Mouse (Mus musculus) brown adipose tissue, adult 24 weeks (tissue): ENCODE data around the gene Plekha6. TPM values are rescaled to one million over a fixed set of nuclear protein-coding genes. Genes with fewer than 3 reads are reported as not detected.

Source experiments
- H3K27ac ChIP-seq: fragments of 200-500 bp; replicated peaks from 2 replicates; pipeline ENCODE4 v1.5.1; 2012; ENCODE audit warnings: low read depth, mild to moderate bottlenecking, low read length
- H3K4me1 ChIP-seq: fragments of 200-500 bp; 2 replicates; pipeline ENCODE4 v1.6.1; 2012; ENCODE audit warnings: low read length, mixed read lengths; ENCODE audit not compliant: control insufficient read depth, insufficient read depth, insufficient read length
- H3K4me3 ChIP-seq: fragments of 200-500 bp; 2 replicates; pipeline ENCODE4 v1.5.1; 2012; ENCODE audit warnings: low read depth, mild to moderate bottlenecking, low read length, moderate library complexity; ENCODE audit not compliant: insufficient read depth
- polyA plus RNA-seq: library from polyadenylated mRNA; stranded (reverse); fragments of >200 nt; gene quantifications from 2 replicates; pipeline ENCODE4 v1.2.4, GENCODE M21; 2012; ENCODE audit not compliant: missing spikeins, insufficient read depth, insufficient read length

Gene Plekha6
- polyA plus RNA-seq, 1 experiment, result 4.2 TPM

DNA sequence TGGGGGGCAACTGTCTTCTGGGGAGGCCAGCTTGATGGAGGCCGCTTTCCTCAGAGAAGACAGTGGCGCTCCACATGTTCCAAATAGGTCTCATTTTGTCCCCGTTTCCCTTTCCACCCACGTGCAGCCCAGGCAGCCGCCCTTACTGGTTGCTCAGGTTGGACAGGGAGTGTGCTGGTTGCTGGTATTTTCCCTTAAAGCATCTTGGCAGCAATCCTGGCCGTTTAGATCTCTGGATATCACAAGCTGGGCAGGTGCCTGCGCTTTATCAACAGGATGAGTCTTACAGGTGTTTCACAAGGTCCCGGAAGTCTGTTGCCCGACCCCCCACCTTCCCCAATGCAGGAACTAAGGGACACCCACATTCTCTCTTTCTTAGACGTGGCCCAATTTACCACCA lies 2.0 kb upstream of the Plekha6 start:
- Histone ChIP-seq H3K4me3 (no peak overlapping the region), H3K4me1 (no peaks in the 10 kb centered on the region), H3K27ac (no peak overlapping the region)

DNA sequence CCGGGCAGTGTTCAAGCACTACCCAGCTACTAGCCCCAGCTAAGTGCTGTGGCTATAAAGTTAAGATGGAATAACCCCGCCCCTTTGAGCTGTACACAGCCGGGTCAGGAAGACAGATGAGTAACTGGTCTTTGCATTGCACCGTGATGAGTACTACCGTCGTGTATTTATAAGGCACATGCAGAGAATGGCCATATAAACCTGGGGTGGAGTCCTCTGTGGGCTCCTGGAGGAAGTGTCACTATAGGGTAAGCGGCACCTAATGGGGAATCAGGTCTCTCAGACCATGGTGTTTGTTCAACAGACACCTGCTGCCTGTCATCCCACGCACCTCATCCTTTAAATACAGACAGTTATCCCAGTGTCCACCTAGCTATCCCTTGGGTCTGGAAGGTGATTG lies 1.0 kb upstream of the Plekha6 start:
- Histone ChIP-seq H3K27ac (no peak overlapping the region), H3K4me1 (no peaks in the 10 kb centered on the region), H3K4me3 (no peak overlapping the region)

DNA sequence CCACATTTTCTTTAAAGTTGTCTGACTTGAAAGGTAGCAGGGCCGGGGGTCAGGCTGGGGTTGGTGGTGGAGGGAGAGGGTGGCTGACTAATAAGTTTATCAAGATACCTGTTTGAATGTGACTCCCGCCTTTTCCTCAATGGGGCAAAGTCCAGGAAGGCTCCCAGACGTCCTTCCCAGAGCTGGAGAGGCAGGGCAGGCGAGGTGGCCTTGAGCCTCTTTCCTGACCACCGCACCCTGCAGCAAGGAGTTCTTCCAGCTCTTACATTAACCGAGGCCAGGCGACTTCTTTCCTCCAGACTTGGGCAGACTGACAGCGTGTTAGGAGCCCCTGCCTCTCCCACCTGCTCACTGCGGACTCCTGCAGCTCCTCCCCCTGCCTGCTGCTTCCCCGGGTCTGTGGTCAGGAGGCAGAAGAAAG lies 591 bp downstream of the Plekha6 start:
- no peaks in the 10 kb centered on the region for H3K4me1 ChIP-seq
- H3K27ac ChIP-seq, result no peak overlapping the region
- 0 out of 2 replicates have a peak overlapping the region, but pooled peaks have one; percentile 20 for H3K4me3 ChIP-seq

DNA sequence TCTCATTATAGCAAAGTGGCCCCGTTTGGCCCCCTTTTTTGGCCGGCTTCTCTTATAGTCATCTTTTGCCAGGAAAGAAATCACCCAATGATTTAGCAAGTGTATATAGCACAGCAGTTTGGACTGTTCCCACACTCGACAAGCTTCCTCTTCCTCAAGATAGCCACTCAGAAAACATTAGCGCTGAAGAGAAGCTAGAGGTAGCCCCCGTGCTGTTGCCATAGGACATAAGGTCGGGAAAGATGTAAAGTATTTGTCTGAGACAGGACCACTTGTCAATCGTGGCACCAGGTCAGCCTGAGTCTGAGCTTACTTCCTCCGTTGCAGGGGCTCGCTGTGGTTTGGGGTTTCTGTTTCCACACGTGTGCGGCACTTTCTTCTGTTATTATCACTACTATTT lies 1.1 kb downstream of the Plekha6 start:
- Histone ChIP-seq H3K4me3 (no peak overlapping the region), H3K27ac (no peak overlapping the region), H3K4me1 (no peaks in the 10 kb centered on the region)

DNA sequence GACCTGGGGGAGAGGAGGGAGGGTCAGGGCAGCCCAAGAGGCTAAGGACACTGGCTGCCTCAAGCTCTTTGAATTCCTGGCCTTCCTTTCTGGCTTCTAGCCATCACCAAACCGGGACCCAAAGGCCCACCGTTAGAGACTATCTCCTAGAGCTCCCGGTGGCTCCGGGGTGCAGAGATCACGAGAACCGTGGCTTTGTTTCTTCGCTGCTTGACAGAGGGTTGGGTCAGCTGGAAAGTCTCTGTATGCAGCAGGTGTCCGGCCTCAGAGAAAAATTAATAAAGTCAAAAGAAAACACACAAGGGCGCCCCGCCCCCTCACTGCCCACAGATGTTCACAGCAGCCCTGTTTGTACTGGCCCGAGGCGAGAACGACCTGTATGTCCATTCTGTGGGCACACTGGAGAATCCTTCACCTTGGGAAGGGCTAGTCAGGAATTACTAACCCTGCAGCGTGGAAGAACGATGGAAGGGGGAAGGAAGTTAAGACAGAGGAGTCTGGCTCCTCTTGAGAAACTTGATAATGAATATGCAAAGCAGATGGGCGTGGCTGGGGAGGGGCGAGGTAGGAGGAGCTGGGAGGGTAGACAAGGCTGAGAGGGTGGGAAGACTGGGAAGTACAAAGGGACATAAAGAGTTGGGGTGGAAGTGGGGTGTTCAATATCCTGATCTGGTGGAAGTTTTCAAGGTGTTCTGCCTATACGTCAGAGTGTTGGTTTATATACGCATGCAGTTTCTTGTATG lies 4.5 kb downstream of the Plekha6 start:
- Histone ChIP-seq H3K4me1 (no peaks in the 10 kb centered on the region), H3K27ac (no peak overlapping the region), H3K4me3 (no peak overlapping the region)

DNA sequence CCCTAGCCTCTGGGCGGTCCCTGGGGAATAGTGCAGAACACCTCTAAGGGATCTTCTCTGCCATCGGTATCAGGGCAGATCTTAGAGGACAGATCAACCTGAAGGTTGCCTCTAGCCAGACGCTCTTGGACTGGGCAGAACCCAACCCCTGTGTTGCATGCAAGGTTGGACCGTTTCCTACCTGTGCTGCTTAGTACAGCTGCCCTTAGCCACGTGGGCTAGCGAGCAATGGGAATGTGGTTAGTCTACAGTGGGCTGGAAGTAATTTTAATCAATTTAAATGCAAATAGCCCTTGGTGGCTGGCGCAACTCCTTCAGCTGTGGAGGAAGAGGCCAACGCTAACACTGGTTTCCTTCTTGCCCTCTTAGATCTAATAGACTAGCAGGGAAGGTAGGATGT lies 6.2 kb downstream of the Plekha6 start:
- H3K4me3 ChIP-seq, result no peak overlapping the region
- no peaks in the 10 kb centered on the region for H3K4me1 ChIP-seq
- H3K27ac ChIP-seq, result no peak overlapping the region

DNA sequence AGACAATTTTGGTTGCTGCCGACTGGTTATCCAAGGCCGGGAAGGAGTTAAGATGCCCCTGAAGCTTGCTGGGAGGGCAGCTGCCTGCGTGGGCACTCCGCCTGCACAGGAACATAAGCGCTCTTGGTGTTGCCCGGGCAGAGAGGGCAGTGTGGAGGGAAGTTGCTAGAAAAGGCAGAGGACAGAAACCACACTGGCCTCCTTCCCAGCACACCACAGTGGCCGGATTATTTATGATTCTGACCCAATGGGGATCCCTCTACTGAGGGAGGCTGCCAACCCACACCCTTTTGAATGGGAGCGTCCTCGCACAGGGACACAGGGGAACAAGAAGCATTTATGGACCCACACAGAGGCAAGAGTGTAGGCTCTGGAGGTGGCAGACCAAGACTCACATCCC lies 7.3 kb downstream of the Plekha6 start:
- Histone ChIP-seq H3K4me3 (no peak overlapping the region), H3K4me1 (no peaks in the 10 kb centered on the region), H3K27ac (no peak overlapping the region)

DNA sequence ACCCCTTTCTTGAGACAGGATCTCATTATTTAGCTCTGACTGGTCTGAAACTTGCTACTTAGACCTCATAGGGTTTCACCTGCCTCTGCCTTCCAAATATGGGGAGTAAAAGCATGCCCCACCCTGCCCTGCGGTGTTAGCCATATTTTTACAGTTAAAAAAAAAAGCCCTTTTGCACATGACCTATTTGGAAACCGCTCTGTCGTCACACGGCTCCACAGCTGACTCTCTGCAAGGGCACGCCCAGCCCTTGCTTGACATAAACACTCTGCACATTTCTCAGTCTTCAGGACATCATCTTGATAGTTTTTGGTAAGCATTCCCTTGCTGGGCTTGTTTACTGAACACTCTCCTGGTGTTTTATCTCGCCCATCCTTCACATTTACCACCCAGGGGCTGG lies 11.1 kb downstream of the Plekha6 start:
- Histone ChIP-seq H3K4me3 (no peak overlapping the region), H3K27ac (no peak overlapping the region), H3K4me1 (no peaks in the 10 kb centered on the region)

DNA sequence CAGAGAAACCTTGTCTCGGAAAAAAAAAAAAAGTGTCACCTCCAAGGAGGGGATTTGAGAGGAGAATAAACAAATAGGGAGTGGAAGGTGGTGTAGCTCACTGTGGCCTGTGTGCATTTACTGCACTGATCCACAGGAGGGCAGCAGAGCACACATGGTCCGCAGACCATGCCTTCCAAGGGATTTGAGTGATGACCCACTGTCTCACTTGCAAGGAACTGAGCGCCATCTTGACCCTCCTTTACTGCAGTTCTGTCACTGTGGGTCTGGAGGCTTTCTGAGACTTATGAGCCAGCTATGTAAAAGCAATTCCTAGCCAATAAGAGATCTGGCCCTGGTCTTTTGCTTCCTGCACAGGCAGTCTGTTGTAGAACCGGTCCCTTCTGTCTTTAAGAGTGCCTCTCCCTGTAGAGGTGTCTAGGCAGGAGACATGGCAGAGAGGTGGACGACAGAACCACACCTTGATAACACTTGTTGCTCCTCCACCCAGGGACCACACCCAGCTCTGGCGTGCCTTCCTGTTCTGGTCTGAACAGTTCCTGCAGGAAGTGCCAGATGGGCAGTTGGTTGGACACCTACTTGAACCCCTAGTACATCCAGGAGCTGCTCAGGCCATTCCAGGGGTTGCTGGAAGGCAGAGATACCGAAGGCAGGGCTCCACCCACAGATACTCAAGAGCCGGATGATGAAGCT lies 13.6 kb downstream of the Plekha6 start:
- Histone ChIP-seq H3K4me1 (no peaks in the 10 kb centered on the region), H3K27ac (no peak overlapping the region), H3K4me3 (no peak overlapping the region)

DNA sequence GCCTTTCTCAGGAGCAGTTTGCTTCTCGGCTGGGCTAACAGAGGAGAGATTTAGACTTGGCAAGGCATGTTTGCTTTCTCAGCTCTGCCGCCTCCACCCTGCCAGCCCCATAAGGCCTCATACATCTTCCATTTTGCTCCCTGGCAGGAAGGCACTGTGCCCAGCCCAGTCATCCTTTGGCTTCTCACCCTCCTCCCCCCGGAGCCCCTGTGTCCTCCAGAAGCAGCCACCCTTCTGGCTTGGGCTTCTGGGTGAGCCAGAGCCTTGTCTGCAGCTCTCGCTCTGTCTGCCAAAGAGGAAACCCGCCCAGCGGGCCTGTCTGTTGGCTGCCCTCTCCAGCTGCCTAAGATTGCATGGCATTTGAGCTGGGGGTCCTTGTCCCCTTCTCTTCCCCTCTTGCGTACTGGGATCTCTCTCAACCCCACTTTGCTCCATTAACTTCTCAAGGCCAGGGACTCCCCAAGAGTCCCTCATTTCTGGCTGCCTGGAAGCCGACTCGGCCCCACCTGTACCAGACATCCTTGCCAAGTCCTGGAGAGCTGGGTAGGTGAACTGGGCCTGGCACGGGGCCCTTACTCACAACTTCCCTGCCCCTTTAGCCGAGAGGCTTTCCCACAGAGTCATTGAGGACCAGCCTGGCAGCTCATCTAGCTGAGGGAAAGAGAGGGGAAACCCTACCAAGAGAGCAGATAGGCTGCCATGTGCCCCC lies 14.9 kb downstream of the Plekha6 start:
- Histone ChIP-seq H3K4me3 (no peak overlapping the region), H3K4me1 (no peaks in the 10 kb centered on the region), H3K27ac (no peak overlapping the region)

DNA sequence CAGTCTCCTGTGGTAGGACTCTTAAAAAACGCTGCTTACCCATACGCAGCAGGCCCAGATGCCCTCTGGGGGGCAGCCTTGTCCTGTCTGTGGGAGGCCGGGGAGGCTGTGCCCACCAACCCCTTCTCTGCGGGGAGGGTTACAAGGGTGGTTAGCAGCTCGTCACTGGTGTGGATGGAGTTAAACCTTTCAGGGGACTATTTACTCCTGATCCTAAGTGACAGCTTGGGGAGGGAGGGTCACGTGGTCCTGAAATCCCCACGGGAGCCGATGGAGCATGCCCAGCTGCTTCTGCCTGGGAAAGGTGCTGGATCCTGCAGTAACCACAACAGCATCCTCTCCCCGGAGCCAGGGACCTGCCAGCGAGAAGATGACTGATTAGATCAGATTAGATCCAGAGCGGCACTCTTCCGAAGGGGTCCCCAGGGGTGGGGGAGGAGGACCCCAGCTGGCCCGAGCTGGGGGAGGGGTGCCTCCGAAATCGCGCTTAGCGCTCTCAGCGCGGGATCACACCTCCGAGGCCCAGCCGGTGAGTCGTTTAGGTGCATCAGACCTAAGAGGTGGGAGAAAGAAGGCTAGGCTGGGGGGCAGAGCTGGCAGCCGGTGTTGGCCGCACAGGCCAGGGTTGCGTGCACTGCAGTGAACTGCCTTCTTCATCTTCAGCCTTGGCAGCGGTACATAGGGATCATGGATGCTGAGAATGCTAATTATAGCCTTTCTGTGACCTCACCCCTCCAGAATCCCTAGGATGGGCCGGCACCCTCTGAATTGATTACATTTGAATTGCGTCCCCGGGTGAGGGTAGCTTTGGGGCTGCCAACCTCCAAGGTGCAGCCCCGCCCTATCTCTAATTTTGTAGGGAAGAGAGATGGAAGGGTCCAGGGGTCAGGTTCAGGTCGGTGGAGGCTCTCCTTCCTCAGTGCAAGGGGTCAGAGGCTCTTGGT lies 17.3 kb downstream of the Plekha6 start:
- Histone ChIP-seq H3K4me1 (no peaks in the 10 kb centered on the region), H3K4me3 (peak overlapping the region; percentile 22), H3K27ac (no peak overlapping the region)

DNA sequence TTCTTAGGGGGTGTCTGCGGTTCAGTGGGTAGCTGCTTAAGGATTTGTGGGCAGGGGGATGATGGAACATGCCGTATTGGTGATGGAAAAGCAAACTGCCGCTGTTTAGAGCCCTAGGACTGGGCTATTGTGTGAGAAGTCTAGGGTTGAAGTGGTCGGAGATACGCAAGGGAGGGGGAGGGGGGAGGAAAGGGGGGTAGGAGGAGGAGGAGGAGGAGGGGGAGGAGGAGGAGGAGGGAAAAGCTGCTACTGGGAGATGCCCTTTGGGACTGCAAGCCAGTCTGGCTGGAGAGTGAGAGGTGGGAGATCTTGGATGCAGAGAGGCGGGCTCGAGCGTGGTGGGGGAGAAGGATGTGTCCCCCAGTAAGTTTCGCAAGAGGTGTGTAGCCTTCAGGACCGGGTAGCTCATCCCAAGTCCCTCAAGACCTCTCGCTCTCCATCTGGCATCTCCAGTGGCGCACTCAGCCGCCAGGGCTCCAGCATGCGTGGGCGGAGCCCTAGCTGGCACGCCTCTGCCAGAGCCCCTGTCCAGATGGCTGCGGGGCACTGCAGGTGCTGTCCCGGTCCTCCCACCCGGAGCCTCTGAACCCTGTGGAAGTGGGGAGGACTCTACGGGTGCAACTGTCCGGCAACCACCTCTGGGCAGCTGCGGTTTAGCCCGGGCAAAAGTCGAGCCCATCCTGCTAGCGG lies 18.2 kb downstream of the Plekha6 start:
- Histone ChIP-seq H3K4me3 (peak overlapping the region; percentile 27), H3K27ac (no peak overlapping the region), H3K4me1 (no peaks in the 10 kb centered on the region)

DNA sequence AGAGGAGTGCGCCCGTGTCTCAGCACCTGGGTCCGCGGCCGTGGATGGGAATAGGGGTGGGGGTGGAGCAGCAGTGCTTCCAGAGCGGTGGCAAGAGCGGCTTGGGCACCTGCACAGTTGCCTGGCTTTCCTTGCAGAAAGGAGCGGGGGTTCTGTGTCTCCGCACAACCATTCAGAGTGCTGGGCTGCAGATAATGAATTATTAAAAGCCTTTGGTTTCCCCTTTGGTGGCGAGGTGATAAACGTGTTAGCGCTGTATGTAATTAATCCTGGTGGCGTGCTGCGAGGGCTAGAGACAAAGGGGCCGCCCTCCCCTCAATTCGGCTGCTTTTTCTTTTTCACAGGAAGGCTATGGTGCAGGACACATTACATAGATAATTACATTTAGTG lies 18.7 kb downstream of the Plekha6 start:
- Histone ChIP-seq H3K27ac (no peak overlapping the region), H3K4me1 (no peaks in the 10 kb centered on the region), H3K4me3 (peak overlapping the region; percentile 27; the same call in 1 of the 2 replicates)

DNA sequence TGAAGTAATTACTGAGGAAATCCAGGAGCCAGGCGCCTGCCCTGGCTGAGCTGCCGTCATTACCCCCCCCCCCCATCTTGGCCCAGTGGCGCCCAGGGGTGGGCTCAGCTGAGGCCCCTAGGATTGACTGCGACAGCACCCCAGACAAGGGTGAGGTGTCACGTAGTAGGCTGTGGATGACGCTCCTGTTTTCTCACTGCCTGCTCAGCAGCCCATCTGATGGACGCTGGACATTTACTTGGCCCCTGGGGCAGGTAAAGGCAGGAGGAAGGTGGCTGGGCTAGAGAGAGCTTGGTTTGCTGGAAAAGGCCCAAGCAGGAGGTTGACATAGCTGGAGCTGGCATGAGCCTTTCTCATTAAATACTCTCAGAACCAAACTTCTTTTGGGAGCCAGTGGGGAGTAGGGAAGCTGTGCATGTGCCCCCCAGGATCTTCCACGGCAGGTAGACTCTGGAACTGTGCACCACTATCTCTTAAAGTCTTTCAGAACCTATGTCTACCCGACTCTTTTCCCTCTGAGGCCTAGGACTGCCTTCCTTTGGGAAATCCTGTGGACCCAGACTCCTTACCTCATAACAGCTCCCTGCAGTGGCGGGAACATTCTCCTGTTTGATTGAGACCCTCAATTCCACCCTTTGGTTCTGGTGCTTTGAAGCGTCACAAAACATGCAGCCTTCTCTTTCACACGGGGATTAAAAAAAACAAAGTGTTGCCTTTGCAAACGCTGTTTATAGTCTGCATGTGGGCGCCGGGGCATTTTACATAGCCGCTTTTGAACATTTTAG lies 19.3 kb downstream of the Plekha6 start:
- Histone ChIP-seq H3K4me3 (no peak overlapping the region), H3K4me1 (peaks cover 6% of the 10 kb centered on the region), H3K27ac (no peak overlapping the region)
